Mouse (Mus musculus) erythroblast, embryonic 14.5 days (primary cell): ENCODE data around the gene Mlycd.

ENCODE experiments used
- GATA1 ChIP-seq: IDR thresholded peaks from 2 replicates; pipeline ENCODE4 v1.6.1; 2012; ENCODE audit warnings: low read length, inconsistent platforms, mixed read lengths
- TAL1 ChIP-seq: IDR thresholded peaks from 3 replicates; pipeline ENCODE4 v1.6.1; 2012; ENCODE audit warnings: low read length, inconsistent platforms, mixed read lengths

DNA sequence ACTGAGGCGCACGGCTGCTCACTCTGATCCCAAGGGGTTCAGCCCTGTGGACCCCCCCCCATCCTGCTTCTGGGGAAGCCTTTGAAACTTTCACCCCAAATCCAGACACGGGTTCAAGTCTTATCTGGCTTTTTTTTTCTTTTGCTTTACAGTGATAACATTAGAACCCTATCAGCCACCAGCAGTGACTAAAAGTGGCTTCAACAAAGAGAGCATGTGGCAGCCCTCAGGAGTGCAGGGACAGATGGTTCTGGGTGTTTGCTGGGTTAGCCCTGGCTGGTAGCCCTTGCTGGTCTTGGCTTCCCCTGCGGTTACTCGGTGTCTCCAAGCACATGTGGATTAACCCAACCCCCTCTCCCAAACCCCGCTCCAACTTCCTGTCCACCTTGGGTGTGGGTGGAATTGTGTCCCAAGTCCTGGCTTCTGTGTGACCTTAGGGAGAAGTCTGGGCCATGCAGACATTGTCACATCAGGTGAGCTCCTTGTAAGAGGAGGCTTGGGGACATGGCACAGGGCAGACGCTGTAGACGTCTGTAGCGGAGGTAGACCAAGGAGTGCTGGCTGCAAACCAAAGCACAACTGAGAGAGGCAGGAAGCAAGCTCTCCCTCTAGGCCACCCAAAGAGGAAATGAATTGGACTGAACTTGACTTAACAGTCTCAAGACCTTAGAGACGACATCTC is 41.6 kb upstream of the Mlycd start:
- no peak for TF ChIP-seq TAL1
- TF ChIP-seq GATA1, result no peak
